Mouse (Mus musculus): ENCODE measurements at regions not wholly inside any gene's neighbourhood (a gene's known extent, or its start where the extent isn't known, plus 50 kb on each side); places are given as distances from the start of the nearest gene placed in this dataset.

DNA sequence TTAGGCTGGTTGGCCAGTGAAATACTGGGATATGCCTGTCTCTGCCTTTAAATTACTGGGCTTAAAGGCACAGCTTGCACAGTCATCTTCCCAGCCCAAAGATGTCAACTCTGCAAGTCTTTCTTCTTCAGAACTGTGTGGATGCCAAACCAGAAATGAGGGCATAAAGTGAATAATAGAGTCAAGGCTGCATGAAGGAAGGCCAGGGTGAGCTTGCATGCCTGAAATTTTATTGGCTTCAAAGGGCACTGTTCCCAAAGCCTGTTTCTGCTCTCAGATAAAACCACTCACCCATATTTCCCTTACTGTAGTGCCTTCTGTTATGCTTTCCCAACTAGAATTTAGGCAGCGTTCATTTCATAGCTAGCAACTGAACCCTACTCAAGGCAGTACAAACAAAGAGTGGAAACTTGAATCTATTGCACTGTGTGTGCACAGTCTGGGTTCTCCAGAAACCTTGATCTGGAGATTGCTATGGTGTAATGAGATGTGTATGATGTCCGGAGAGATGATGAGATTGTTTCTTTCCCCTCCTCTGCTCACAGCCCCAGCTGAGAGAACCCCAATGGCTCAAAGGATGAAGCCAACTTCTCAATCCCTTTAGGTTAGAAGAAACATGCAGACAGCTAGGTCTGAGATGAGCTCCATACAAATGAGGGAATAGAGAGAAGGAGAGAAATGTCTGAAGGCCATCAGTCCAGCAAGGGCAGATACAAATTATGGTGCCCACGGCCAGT is 529.7 kb downstream of the 1810013L24Rik start:
- no peaks in the 10 kb centered on the region for H3K27me3 ChIP-seq (ENCODE audit: low read depth, poor library complexity, severe bottlenecking)
- DNase-seq (ENCODE audit: low spot score) = no peak
- H3K4me3 ChIP-seq = no peak overlapping the region
- H3K36me3 ChIP-seq = no peaks in the 10 kb centered on the region
- WGBS = 91% methylated on average over 3 of the region's 3 CpGs
- H3K9me3 ChIP-seq (replicated peaks) = no peaks in the 10 kb centered on the region
- H3K27ac ChIP-seq = no peak overlapping the region
- peaks cover 10% of the 10 kb centered on the region; the same call in 1 of the 2 replicates for H3K4me1 ChIP-seq

DNA sequence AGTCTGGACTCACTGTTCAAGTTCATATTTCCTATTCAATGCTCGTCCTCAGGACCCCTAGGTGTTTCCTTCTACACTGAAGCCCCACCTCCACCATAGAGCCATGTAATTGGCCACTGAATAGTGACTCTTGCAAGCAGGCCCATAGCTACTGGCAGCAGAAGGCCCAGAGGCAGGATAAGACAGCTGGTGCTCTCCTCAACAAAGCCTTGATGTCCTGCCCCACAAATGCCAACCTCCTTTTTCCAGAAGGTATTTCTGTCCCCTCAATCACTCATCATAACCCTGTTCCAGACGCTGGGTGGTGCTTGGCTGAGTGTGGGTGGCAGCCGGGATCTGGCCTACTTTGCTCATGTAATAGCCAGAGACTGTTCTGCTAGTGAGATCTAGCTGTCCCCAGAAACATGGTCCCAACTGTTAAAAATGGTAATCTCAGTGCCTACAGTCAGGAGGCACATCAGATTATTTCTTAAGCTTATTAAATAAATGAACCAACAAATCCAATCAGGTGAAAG is 530.9 kb downstream of the 1810013L24Rik start:
- 85% methylated on average over 3 of the region's 3 CpGs for WGBS
- H3K4me1 ChIP-seq = peaks cover 10% of the 10 kb centered on the region; the same call in 1 of the 2 replicates
- no peaks in the 10 kb centered on the region for H3K9me3 ChIP-seq (replicated peaks)
- DNase-seq (ENCODE audit: low spot score) = no peak
- no peak overlapping the region for H3K27ac ChIP-seq
- H3K36me3 ChIP-seq = no peaks in the 10 kb centered on the region
- no peaks in the 10 kb centered on the region for H3K27me3 ChIP-seq (ENCODE audit: low read depth, poor library complexity, severe bottlenecking)
- H3K4me3 ChIP-seq = no peak overlapping the region

GRCm38 (mm10) chr16:9362116-9362515 is 532.2 kb downstream of the 1810013L24Rik start:
- DNase-seq (ENCODE audit: low spot score) = no peak
- H3K27ac ChIP-seq = no peak overlapping the region

DNA sequence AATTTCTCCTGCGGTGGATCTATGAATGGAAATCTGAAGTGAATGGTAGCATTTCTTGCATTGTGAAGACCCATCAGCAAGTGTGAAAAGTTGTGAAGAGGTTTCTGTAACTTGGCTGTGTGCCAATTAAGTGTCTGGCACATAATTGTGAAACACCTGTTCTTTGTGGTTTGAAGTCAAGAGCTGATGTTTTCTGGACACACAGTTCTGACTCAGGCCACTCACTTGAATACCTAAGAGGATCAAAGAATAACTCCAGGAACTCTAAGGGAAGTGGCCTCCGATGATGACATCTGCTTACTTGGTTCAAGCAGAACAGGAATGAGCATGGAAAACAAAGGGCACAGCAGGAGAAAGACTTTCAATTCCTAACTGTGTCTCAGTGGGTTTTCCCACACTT is 534.2 kb downstream of the 1810013L24Rik start:
- Histone ChIP-seq H3K9me3 (replicated peaks) (no peaks in the 10 kb centered on the region), H3K4me3 (no peak overlapping the region), H3K27ac (no peak overlapping the region), H3K27me3 (ENCODE audit: low read depth, poor library complexity, severe bottlenecking) (no peaks in the 10 kb centered on the region), H3K36me3 (no peaks in the 10 kb centered on the region), H3K4me1 (peaks cover 10% of the 10 kb centered on the region; the same call in 1 of the 2 replicates)
- DNase-seq (ENCODE audit: low spot score) = no peak
- WGBS = 51% methylated on average over 2 of the region's 2 CpGs

More at GRCm38 (mm10) chr16:9362116-9362515, 532.2 kb downstream of the 1810013L24Rik start:
- WGBS = 52% methylated on average over 11 of the region's 11 CpGs
- Histone ChIP-seq H3K4me3 (no peak overlapping the region), H3K9me3 (replicated peaks) (no peaks in the 10 kb centered on the region), H3K27me3 (ENCODE audit: low read depth, poor library complexity, severe bottlenecking) (no peaks in the 10 kb centered on the region), H3K36me3 (no peaks in the 10 kb centered on the region), H3K4me1 (peaks cover 10% of the 10 kb centered on the region; the same call in 1 of the 2 replicates)

- WGBS = 50% methylated on average over 1 of the region's 1 CpGs
- Histone ChIP-seq H3K36me3 (no peaks in the 10 kb centered on the region), H3K4me3 (no peak overlapping the region), H3K4me1 (no peaks in the 10 kb centered on the region), H3K9me3 (replicated peaks) (no peaks in the 10 kb centered on the region), H3K27ac (no peak overlapping the region), H3K27me3 (ENCODE audit: low read depth, poor library complexity, severe bottlenecking) (no peaks in the 10 kb centered on the region)
- DNase-seq (ENCODE audit: low spot score) = no peak
Measured at GRCm38 (mm10) chr16:9390986-9391385, 561.1 kb downstream of the 1810013L24Rik start.

DNA sequence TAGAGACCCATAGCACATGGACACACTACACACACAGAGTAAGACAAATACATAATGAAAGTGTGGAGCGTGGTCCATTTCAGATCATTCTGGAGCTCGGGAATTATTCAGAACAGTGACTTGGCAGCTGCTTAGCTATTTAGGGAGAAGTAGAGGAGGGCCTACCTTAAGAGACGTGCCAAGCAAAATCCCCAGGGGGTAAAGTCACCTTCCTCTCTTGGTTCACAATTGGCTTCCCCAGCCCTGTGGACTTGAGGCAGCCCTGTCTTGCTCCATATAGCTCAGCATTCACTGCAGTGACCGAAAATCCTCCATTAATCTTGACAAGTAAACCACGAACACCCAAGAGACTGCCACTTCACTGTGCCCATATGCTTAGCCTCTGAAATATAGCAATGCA is 574.8 kb downstream of the 1810013L24Rik start:
- Histone ChIP-seq H3K4me3 (no peak overlapping the region), H3K27me3 (ENCODE audit: low read depth, poor library complexity, severe bottlenecking) (no peaks in the 10 kb centered on the region), H3K9me3 (replicated peaks) (no peaks in the 10 kb centered on the region), H3K36me3 (no peaks in the 10 kb centered on the region), H3K4me1 (no peaks in the 10 kb centered on the region), H3K27ac (no peak overlapping the region)
- WGBS = 91% methylated on average over 5 of the region's 5 CpGs
- DNase-seq (ENCODE audit: low spot score) = no peak

DNA sequence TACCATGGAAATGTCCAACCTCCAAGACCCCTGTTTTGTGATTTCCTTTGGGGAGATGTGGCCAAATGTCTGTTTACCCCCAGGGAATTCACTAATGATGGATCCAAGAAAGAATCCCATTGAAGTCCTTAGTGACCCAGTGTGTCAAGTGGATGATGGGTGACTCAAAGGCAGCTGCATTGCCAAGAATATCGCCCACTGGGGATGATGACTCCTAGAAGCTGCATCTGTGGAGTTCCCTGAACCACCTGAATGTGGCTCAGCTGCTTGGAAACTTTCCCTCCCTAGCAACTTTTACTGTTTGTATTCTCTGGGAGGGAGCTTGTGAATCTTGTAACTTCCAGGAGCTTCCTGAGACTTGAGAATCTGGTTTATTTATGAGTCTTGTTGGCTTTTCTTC is 578.3 kb downstream of the 1810013L24Rik start:
- no peak for DNase-seq (ENCODE audit: low spot score)
- Histone ChIP-seq H3K27ac (no peak overlapping the region), H3K9me3 (replicated peaks) (no peaks in the 10 kb centered on the region), H3K27me3 (ENCODE audit: low read depth, poor library complexity, severe bottlenecking) (no peaks in the 10 kb centered on the region), H3K4me3 (no peak overlapping the region), H3K36me3 (no peaks in the 10 kb centered on the region), H3K4me1 (no peaks in the 10 kb centered on the region)
- 81% methylated on average over 1 of the region's 1 CpGs for WGBS

GRCm38 (mm10) chr16:9430509-9430908 is 564.9 kb downstream of the Grin2a start:
- Histone ChIP-seq H3K4me3 (no peak overlapping the region), H3K36me3 (no peaks in the 10 kb centered on the region), H3K4me1 (no peaks in the 10 kb centered on the region), H3K27me3 (ENCODE audit: low read depth, poor library complexity, severe bottlenecking) (no peaks in the 10 kb centered on the region), H3K9me3 (replicated peaks) (no peaks in the 10 kb centered on the region), H3K27ac (no peak overlapping the region)
- DNase-seq (ENCODE audit: low spot score) = no peak

DNA sequence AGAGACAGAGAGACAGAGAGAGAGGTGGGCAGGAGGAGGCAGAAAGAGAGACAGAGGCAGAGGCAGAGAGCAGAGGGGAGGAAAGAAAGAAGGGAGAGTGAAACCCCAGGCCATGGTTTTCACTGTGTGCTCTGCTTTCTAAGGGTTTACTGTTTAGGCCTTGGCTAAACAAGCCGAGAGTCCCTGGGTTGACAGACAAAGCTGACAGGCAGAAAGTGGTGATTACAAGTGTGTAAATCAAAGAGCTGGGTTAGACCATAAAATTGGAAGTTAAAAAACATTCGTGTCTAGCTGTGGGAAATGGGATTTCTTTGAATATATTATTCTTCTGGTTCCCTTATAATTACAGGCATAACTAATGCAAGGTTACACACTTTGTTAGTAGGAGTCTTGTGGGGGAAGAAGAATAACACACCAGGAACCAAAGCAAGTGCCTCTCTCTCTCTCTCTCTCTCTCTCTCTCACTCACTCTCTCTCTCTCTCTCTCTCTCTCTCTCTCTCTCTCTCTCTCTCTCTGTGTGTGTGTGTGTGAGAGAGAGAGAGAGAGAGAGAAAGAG is 556.0 kb downstream of the Grin2a start:
- Histone ChIP-seq H3K9me3 (replicated peaks) (no peaks in the 10 kb centered on the region), H3K4me1 (no peaks in the 10 kb centered on the region), H3K27ac (no peak overlapping the region), H3K27me3 (ENCODE audit: low read depth, poor library complexity, severe bottlenecking) (no peaks in the 10 kb centered on the region), H3K36me3 (no peaks in the 10 kb centered on the region), H3K4me3 (no peak overlapping the region)
- no peak for DNase-seq (ENCODE audit: low spot score)
- WGBS = 38% methylated on average over 2 of the region's 2 CpGs

- 94% methylated on average over 1 of the region's 1 CpGs for WGBS
- Histone ChIP-seq H3K36me3 (no peaks in the 10 kb centered on the region), H3K27me3 (ENCODE audit: low read depth, poor library complexity, severe bottlenecking) (no peaks in the 10 kb centered on the region)
Measured at GRCm38 (mm10) chr16:9439891-9440290, 555.5 kb downstream of the Grin2a start.

DNA sequence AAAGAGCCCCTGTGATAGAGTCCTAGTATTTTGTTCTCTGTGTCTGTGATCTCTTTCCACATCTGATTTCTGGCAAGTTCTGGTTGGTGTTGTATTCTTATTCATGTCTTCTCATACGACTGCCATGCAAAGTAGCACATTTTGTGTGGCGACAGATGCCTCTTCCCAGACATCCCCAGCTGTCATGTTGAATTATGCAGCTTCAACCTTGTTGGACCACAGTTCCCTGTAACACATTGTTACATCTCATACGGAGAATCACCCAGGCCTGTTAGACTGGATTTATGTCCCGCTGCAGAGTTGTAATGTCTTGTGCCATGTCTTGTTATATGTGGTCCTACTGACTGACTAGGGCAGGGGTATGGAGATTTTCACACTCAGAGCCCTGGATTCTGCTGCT is 543.3 kb downstream of the Grin2a start:
- H3K27ac ChIP-seq = no peak overlapping the region
- no peaks in the 10 kb centered on the region for H3K4me1 ChIP-seq
- DNase-seq (ENCODE audit: low spot score) = no peak
- no peaks in the 10 kb centered on the region for H3K9me3 ChIP-seq (replicated peaks)
- WGBS = 92% methylated on average over 4 of the region's 4 CpGs
- H3K27me3 ChIP-seq (ENCODE audit: low read depth, poor library complexity, severe bottlenecking) = no peaks in the 10 kb centered on the region
- no peak overlapping the region for H3K4me3 ChIP-seq
- H3K36me3 ChIP-seq = no peaks in the 10 kb centered on the region

More at GRCm38 (mm10) chr16:9439891-9440290, 555.5 kb downstream of the Grin2a start:
- Histone ChIP-seq H3K9me3 (replicated peaks) (no peaks in the 10 kb centered on the region), H3K27ac (no peak overlapping the region), H3K4me1 (no peaks in the 10 kb centered on the region), H3K4me3 (no peak overlapping the region)
- no peak for DNase-seq (ENCODE audit: low spot score)

DNA sequence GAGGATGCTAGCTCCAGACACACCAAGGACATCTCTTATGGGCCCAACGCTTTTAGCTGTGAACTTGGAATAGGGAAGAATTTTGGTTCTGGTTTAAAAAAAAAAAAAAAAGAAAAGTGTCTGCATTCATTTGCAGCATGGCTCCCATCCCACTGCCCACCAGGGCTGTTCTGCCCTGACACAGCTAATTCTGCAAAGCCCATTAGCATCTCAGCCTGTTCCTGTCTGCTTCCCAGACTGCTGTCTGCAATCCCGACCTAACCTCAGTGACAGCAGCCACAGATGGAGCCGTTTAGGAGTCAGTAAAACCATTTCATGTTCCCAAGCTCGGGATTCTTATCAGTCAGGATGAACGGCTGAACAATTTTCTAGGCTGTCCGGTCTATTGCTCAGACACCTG is 537.8 kb downstream of the Grin2a start:
- Histone ChIP-seq H3K4me3 (no peak overlapping the region), H3K27ac (no peak overlapping the region), H3K9me3 (replicated peaks) (no peaks in the 10 kb centered on the region), H3K27me3 (ENCODE audit: low read depth, poor library complexity, severe bottlenecking) (no peaks in the 10 kb centered on the region), H3K36me3 (no peaks in the 10 kb centered on the region), H3K4me1 (no peaks in the 10 kb centered on the region)
- no peak for DNase-seq (ENCODE audit: low spot score)
- 54% methylated on average over 6 of the region's 6 CpGs for WGBS

- no peaks in the 10 kb centered on the region for H3K36me3 ChIP-seq
- H3K4me1 ChIP-seq = no peaks in the 10 kb centered on the region
- H3K9me3 ChIP-seq (replicated peaks) = no peaks in the 10 kb centered on the region
- H3K27me3 ChIP-seq (ENCODE audit: low read depth, poor library complexity, severe bottlenecking) = no peaks in the 10 kb centered on the region
- WGBS = 93% methylated on average over 3 of the region's 3 CpGs
- no peak overlapping the region for H3K4me3 ChIP-seq
- no peak for DNase-seq (ENCODE audit: low spot score)
- no peak overlapping the region for H3K27ac ChIP-seq
Measured at GRCm38 (mm10) chr16:9462497-9462896, 532.9 kb downstream of the Grin2a start.
